Mouse (Mus musculus) spleen, adult 2 months (tissue): ENCODE data around the gene Slitrk1.

ENCODE experiments used
- CTCF ChIP-seq: fragments of 200-500 bp; IDR thresholded peaks from 2 replicates; pipeline ENCODE4 v1.5.1; 2011; ENCODE audit warnings: mild to moderate bottlenecking, inconsistent platforms; ENCODE audit not compliant: insufficient read depth, insufficient read length, insufficient replicate concordance; ENCODE audit errors: extremely low read depth
- POLR2A ChIP-seq: fragments of 200-500 bp; IDR thresholded peaks from 2 replicates; pipeline ENCODE4 v1.6.1; 2011; ENCODE audit warnings: low read depth, low read length, inconsistent platforms

DNA sequence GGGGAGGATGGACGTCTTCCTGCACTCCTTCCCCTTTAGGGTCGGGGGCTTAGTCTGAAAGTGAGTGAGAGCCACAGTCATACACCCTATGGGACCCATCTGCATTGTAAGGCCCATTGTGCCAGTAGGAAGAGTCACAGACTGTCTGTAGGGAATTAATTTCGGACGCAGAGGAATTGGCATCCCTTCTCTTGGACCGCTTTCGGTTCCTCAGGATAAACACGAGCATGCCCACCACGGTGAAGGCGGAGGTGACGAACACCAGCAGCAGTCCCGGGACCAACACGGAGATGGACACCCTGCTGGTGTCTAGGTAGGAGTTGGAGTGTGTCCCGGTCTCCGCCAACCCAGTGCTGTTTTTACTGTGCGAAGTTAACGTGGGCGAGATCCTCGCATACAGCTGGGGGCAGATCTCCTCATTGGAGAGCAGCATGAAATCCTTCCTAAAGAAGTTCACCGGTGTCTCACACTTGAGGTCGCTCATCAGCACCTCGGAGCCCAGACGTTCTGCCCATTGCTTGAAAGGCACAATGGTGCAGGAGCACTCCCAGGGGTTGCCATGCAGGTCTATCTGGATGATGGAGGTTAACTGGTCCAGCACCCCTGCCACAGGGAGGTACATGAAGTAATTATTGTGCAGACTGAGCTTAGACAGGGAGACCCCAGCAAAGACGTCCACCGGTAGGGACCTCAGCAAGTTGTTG lies 2.7 kb downstream of the Slitrk1 start:
- TF ChIP-seq CTCF (no peak), POLR2A (no peak)
